Mouse (Mus musculus): Measurements from ENCODE around the gene Krt16.

Krt16 gene

GRCm38 (mm10) chr11:100248852-100249465, at the start of gene Krt16:
Gene Krt16 (minus strand): TSS chr11:100248902.
- DNase-seq (ENCODE audit: low spot score in 2 of 2), result no peak

GRCm38 (mm10) chr11:100297801-100298200, 49.1 kb upstream of the Krt16 start:
- peak; percentile 25 to 58 for DNase-seq (ENCODE audit: low spot score in 2 of 2)

DNA sequence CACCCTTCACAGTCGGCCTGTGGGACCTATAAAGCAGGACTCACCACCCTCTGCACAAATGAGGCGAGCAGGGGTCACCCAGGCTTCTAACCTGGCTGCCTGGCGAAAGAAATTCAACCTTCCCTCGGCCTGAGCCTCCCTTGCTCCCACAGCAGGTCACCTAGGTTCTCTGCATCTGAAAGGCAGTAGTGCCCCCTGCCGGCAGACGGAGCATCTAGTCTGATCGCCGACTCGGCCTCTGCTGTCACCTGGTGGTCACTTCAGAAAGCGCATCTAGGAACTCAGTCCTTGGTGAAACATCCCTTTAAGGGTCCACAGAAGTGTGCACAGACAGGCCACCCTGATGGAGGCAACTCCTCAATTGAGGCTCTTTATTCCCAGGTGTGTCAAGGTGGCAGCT, 46.6 kb upstream of the Krt16 start:
- peak; percentile 69 to 89 for DNase-seq (ENCODE audit: low spot score in 2 of 2)

GRCm38 (mm10) chr11:100292884-100293283, 44.2 kb upstream of the Krt16 start:
- no peak for DNase-seq (ENCODE audit: low spot score in 2 of 2)

DNA sequence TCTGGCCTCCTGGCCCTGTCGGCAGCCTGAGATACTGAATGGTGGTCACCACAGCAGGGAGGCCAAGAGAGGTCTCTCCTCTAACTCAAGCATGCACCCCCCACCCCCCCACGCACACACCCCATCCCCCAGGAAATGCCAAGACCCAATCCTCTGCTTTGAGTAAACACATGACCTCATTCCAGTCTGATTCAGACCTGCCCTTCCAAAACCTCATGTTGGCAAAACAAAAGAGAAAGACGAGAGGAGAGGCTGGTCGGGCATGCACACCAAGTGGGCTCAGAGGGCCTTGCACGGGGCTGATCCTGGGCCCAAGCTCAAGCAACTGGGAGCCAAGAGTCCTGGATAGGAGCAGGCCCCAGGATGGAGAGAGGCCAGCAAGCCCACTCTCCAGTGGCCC, 41.5 kb upstream of the Krt16 start:
- DNase-seq (ENCODE audit: low spot score in 2 of 2), result no peak

DNA sequence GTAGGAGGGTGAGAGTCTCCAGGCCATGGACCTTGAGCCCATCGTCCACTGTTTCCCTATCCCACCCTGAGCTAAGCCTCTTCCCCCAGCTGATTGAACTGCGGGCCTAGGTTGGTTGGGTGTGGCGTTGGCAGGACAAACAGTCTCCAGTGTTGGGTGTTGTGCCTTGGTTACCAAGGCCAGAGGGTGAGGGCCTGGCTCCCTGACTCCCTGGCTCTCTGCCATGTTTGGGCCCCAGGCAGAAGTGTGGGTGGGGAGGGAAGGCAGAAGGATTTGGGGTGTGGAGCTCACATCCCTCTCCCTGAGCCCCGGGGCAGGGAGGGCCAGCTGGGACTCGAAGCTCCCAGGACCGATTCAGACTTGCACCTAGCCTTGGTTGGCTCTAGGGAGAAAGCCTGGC, 40.2 kb upstream of the Krt16 start:
- no peak for DNase-seq (ENCODE audit: low spot score in 2 of 2)

DNA sequence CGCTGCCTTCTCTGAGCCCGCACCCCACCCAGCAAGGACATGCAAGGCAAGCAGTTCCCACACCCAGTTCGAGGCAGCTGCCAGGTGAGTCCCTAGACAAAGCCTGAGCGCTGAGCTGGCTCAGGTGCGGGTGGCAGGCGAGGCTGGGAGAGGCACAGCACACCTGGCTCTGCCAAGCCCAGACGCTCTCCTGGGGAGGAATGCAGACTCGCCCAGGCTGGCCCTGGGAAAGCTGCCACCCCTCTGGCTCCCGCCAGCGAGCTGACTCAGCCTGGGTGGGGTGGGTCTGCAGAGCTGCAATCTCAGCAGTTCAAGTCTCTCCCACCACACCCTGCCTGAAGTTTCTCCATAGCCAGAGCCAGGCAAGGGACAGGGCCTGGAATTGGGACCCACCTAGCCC, 38.3 kb upstream of the Krt16 start:
- no peak for DNase-seq (ENCODE audit: low spot score in 2 of 2)

GRCm38 (mm10) chr11:100284988-100285387, 36.3 kb upstream of the Krt16 start:
- DNase-seq (ENCODE audit: low spot score in 2 of 2), result no peak

DNA sequence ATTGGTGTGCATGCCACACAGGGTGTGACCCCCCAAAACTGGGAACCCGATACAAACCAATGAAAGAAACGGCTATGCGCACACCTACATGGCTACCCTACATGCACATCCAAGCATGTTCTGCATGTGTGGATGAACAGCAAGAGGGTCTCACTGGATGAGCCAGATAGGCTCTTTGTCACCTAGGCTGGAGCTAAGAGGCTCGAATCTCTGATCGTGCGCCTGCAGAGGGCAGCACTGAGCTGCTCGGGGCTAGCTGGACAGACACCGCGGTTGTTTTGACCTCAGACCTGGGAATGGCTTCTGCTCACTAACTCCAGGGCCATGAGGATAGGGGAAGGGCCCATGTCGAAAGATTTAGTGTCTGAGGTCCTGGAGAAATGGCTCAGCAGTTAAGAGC, 33.8 kb upstream of the Krt16 start:
- peak; percentile 64 to 86 for DNase-seq (ENCODE audit: low spot score in 2 of 2)

DNA sequence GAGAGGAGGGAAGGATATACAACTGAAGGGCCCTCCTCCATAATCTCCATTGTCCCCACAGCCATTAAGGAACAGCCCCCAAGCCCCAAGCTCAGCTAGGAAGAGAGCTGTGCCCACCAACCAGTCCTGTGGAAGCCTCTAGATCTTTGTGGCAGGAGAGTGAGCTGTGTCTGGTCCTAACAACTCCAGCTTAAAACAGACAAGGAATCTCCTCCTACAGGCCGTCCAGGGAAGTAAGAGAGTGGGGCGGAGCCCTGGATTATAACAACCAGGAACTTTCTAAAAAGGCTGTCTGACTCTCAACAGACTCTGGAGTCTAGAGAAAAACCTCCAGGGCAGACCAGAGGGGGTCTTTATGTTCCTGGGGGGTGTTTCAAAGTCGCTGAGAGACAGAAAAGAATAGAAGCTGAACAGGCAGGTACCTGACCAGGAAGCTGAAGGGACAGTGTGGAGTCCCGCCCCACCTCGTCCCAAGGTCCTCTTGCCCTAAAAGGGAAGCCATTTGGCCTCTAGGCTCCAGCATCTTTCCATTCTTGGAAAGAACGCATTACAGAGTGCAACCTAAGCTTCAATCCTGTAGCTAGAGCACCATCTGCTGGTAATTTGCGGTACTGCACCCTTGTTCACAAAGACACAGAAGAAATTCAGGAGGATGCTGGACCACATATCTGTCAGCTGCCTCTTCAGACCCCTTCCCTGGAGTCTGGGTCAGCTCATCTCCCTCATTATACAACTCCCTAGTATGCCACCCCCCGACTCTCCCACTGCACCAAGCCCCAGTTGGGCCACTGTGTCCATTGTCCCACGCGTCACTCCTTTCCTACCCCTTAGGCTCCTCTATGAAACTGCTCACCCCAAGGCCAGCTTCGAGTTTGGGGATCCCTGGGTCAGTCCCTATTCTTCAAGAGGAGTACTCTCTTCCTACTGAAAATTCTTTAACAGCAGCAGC, 33.2 kb upstream of the Krt16 start:
- peak; percentile 77 to 88 for DNase-seq (ENCODE audit: low spot score in 2 of 2)

GRCm38 (mm10) chr11:100278759-100279158, 30.1 kb upstream of the Krt16 start:
- no peak for DNase-seq (ENCODE audit: low spot score in 2 of 2)

- no peak for DNase-seq (ENCODE audit: low spot score in 2 of 2)
Measured at GRCm38 (mm10) chr11:100277726-100278480, 29.2 kb upstream of the Krt16 start.

DNA sequence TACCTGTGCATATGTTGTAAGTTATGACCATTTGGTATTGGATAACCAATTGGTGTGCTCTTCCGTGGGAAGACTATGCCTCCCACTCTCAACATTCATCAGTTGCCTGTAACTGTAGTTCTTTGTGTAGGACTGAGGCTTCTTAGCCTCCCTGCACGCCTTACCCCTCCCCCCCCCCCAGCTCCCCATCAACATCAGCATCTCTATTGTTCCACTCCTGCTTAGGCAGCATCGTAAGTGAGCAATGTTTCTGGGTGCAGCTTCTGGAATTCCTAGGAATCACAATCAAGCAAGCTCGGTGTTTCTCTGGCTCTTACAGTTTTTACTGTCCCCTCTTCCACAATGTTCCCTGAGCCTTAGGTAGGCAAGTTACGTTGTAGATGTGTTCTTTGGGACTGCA, 26.8 kb upstream of the Krt16 start:
- no peak for DNase-seq (ENCODE audit: low spot score in 2 of 2)

- DNase-seq (ENCODE audit: low spot score in 2 of 2), result no peak
Measured at GRCm38 (mm10) chr11:100274719-100275118, 26.0 kb upstream of the Krt16 start.

- DNase-seq (ENCODE audit: low spot score in 2 of 2), result no peak
Measured at GRCm38 (mm10) chr11:100271878-100272277, 23.2 kb upstream of the Krt16 start.

GRCm38 (mm10) chr11:100269821-100270332, 21.2 kb upstream of the Krt16 start, which contains the start of gene Krt42:
Gene Krt42 (minus strand): TSS chr11:100269871.
- DNase-seq (ENCODE audit: low spot score in 2 of 2), result no peak

DNA sequence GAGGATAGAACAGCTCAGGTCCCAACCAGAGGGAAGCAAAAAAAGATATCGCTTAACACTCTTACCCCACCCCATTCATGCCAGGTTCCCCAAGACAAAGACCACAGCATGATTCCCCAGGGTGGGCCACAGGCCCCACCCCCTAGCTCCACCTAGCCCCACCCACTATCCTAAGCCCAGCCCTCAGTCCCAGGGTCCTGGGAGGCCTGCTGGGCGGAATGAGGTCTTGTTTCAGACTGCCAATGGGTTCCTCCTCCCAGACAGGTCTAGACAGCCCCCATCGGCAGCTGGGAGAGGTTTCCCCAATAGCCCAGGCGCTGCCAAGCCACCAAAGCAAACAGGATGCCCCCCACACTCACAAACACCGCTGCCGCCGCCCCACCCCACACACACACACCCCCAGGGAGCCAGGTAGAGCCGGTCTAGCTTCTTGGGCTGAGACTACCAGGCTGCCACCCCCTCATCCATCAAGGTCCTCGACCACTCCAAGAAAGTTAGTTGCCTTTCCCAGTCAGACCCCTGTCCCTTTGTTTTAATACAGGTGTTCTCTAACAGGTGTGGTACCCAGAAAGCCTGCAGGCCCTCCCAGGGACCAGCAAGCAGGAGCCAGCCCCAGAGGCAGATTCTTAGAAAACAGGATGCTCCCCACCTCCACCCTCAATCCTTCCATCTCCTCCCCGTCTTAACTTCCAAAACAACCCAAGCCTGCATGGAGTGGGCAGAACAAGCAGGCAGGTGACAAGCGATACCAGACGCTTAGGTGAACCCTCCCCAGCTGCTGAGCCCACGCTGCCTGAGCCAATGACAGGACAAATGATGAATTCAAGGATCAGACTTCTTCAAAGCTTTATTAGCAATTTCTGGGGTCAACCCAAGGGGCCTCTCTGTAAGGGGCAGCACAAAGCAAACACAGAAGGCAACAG, 13.6 kb upstream of the Krt16 start:
- no peak for DNase-seq (ENCODE audit: low spot score in 2 of 2)

DNA sequence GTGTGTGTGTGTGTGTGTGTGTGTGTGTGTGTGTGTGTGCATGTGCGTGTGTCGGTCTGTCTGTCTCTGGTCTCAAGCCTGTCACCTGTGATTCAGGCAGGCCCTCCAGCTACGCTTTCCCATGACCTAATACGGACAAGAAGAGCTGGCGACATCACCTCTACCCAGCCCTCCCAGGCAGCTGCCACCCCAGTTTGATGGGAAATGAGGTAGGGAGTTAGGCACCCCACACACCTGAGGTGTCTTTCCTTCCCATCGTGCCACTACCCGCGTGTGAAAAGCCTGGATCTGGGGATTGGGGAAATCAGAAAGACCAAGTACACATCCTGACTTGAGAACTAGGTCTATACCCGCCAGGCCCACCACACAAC, 12.5 kb upstream of the Krt16 start:
- no peak for DNase-seq (ENCODE audit: low spot score in 2 of 2)

GRCm38 (mm10) chr11:100260514-100261234, 12.0 kb upstream of the Krt16 start, which contains the start of gene Krt17:
Gene Krt17 (minus strand): TSS chr11:100261029.
- no peak for DNase-seq (ENCODE audit: low spot score in 2 of 2)

GRCm38 (mm10) chr11:100259079-100259478, 10.4 kb upstream of the Krt16 start:
- DNase-seq (ENCODE audit: low spot score in 2 of 2), result no peak
